Mouse (Mus musculus) embryo, embryonic 11 days (tissue): ENCODE data around the gene Prkar1b.

ENCODE experiments used
- DNase-seq: peaks from one replicate; pipeline ENCODE4 v3.0.0-alpha.2; 2015

Prkar1b gene

DNA sequence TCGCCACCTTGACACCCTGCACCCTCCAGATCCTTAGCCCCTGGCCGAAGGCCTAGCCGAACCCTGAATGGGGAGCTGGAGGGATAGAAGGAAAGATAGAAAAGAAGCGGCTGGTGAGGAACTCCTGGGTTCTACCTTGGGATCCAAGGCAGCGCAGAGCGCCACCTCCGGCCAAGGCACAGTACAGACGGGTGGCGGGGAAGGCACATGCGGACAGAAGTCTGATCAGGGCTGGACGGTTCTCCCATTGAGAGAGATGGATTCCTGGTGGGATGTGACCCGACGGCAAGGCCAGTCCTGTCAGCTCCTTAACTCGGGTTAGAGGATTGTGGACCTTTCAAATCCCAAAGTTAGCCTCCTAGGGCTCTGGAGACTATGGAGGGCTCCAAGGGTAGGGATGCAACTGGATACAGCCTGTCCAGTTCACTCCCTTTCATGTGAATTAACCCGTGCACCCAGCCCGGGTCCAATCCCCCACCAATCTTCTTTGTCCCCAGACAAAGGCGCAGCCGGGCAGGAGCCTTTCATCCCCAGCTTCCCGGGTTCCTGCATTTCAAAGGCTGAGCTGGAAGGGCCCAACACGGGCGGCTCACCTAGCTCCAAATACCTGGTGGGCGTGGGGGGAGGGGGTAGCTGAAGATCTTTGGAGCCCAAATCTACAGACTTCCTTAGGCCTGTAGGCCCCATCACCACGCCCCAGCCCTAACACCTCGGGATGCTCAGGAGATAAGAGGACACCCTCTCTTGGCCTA, 153.3 kb downstream of the Prkar1b start:
- peak; percentile 65 for DNase-seq

DNA sequence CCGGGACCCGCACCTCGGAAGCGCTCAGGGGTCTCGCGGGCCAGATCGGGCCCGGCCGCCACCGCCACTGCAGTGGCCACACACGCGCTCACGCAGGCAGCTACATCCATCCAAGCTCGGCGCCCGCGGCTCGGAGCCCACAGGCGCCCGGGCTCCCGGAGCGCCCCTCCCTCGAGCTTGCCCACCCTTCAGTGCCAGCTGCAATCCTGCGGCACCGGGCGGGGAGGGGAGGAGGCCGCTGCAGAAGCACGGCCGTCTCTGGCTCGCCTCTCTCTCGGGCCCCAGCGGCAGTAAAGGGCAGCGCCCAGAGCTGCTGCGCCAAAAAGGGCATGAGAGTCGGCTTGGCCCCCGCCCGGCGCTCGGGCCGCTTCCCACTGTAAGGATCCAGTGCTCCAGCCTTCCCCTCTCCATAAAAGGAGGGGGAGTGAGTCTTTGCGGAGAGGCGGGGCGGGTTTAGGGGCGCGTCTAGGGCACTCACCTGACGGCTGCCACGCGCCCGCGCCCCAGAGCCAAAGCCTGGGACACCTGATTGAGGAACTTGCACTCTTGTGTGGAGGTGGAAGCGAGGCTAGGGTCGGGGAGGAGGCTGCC, 154.0 kb downstream of the Prkar1b start:
- DNase-seq = peak; percentile 83

GRCm38 (mm10) chr5:138994786-138995720, 154.7 kb downstream of the Prkar1b start:
- peak; percentile 77 for DNase-seq

DNA sequence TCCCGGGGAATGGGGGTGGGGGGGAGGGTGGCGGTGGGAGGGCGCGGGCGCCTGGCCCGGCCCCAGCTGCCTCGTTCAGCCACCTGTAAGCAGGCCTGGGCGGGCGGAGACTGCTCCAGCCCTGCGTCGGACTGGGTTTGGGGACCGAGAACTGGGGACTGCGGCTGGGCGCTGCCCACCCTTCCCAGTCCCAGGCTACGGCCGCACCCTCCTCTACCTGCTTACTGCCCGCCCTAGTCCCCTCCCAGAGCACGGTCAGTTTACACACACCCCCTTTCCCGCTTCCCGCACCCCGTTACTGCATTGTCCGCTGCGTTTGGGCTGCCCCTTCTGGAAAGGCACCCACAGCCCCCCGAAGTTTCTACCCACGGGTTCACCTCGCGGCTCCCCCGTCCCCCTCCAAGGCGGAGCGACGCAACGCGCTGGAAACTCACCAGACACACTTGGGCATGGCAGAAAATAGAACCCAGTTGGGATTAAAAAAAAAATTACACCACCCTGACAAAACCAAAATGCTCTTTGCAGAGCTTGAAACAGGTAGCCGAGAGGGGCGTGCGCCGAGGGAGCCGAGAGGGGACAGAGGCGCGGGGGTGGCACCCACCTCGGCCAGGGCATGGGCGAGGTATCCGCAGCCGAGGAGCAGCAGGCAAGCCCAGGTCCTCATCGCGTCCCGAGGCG, 155.6 kb downstream of the Prkar1b start:
- peak; percentile 45 for DNase-seq

DNA sequence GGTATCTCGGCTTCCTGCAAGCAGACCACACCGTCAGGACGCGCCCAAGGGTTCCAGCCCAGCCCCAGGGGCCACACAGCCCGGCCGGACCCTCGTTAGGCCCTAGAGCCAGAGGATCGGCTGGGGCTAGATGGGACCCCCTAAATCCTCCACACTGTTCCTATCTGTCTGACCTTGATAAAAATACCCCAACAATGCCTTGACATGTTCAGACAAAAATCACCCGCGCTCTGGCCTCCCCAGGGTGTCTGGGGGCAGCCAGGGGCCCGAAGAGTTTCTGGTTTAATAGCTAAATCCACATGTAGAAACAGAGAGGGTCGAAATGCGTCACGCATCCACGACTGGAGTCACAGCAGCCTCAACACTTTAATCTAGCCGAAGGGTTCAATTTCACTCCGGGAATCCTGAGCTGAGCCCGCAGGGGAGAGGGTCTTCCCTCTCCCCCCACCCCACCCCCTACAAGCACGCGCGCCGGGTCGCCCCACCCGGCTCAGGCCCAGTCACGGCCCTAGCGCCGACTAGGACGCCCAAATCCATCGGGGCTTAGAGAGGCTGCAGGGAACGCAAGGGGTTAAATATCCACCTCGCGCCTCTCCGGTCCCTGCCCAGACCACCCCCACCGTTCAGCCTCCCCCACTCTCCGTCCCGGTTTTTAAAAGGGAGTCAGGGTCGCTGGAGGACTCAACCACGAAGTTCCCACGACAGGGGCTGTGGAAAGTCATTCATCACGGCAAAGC, 156.3 kb downstream of the Prkar1b start:
- DNase-seq = peak; percentile 49

GRCm38 (mm10) chr5:138992611-138993370, 157.0 kb downstream of the Prkar1b start:
- DNase-seq = peak; percentile 56

GRCm38 (mm10) chr5:138991734-138992133, 158.1 kb downstream of the Prkar1b start:
- peak; percentile 24 for DNase-seq

- DNase-seq = no peak
Measured at GRCm38 (mm10) chr5:138990659-138991380, 159.0 kb downstream of the Prkar1b start.

- DNase-seq = no peak
Measured at GRCm38 (mm10) chr5:138989567-138989966, 160.2 kb downstream of the Prkar1b start.

- DNase-seq = no peak
Measured at GRCm38 (mm10) chr5:138988764-138989163, 161.0 kb downstream of the Prkar1b start.

DNA sequence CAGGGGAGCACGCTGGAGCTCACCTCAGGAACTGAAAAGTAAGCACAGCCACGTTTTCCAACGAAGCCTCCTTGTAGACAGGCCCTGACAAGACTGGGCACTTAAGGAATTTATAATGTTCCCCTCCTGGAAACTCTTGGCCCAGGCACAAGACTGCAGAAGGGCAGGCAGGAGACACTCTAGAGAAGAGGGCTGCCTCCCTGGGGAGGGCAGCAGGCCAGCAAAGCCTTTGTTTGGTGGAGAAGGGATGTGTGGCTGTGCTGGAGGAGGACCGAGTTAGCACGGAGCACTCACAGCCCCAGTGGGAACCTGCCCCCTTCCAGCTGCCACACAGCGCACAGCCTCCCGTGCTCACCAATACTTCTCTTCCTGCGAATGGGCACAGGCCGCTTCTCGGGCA, 161.8 kb downstream of the Prkar1b start:
- no peak for DNase-seq

- DNase-seq = no peak
Measured at GRCm38 (mm10) chr5:138981921-138982320, 167.9 kb downstream of the Prkar1b start.

GRCm38 (mm10) chr5:138980608-138981007, 169.2 kb downstream of the Prkar1b start:
- no peak for DNase-seq

DNA sequence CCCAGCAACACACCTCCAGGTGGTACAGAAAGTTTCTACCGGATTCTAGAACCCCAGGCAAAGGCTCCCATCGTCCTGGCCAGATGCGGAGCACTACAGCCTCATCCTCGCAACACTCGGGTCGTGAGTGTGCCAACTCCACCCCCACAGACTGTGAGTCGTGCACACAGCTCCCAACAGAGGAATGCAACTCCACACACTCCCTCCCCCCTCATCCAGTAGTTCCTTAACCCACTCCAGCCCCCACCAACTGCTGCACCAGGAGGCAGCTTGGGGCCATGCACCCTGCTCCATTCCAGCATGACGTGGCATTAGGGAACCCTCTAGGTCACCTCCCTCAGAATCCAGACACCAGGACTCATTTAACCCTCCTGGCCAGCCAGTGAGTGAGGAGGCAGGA, 170.0 kb downstream of the Prkar1b start:
- no peak for DNase-seq

DNA sequence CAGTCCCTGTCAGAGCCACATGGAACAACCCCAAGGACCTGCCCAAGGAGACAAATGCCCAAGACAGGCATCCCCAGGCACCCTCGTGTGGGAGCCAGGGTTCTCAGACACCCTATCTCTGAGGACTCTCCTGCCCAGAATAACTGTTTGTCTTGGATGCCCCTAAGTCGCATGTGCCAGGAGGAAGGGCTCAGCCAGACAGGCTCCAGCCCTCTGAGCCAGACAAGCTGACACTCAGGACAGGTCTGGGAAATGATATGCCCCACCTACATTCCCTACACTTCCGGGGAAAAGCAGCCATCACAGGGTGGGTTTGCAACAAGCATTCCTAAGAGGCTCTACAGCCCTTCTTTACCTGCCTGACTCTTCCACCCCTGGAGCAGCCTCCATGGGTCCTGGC, 172.0 kb downstream of the Prkar1b start:
- no peak for DNase-seq

DNA sequence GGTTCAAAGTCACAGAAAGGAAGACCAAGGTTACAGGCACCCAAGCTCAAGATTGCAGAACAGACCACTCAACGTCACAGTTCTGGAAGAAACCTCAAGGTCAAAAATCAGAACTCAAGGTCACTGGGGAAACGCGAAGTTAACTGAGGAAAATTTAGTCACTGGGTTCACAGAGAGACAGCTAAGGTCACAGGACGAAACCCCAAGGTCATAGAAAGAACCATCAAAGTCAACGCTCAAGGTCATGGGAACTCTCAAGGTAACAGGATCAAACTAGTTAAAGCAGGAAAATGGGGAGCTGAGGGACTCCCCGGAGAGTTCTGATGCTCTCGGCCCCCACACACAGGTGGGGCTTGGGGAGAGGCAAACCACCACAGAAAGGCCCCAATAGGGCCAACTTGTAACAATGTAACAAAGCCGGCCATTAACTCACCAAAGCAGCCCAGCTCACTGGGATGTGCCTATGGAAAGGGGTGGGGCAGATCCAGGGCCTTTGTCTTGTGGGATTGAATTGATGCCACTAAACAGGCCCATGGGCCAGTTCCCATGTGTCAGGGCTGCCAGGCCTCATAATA, 174.8 kb downstream of the Prkar1b start:
- DNase-seq = no peak

DNA sequence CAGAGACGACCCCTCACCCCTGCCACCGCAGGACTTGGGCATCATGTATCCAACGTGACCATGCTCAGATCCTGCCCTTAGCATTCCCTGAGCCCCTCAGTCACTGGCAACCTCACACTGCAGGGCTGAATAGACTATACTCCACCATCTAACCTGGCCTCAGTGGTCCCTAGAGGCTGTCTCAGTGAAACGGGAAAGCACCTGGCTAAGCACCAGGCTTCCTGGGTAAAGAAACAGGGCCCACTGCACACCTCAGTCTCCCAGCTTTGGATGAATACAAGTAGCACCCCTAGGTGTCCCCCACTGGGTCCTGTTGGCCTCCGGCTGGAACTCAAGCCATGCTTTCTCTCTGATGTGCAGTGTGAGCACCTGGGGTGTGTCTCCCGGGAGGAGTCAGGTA, 176.3 kb downstream of the Prkar1b start:
- DNase-seq = no peak

DNA sequence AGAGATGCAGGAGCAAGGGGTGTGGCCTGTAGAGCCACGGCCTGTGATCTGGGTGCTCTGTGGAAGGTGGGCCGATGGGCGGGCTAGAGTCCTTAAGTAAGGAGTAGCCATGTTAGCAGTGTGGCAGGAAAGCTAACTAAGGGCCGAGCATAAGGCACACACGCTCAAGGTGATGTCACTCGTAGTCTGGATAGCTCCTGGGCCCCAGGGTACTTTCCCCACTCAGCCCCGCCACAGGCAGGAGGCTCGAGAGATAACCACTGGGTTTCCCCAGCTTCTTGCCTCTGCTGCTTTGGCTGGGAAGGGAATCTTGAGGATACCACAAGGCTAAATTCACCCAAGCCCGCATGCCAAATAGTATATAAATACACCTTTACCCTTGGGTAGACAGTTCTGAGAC, 178.4 kb downstream of the Prkar1b start:
- DNase-seq = no peak

GRCm38 (mm10) chr5:138970056-138970490, 179.7 kb downstream of the Prkar1b start:
- no peak for DNase-seq
